Mouse (Mus musculus) small intestine, adult 2 months (tissue): ENCODE measurements at regions not wholly inside any gene's neighbourhood (a gene's known extent, or its start where the extent isn't known, plus 50 kb on each side); places are given as distances from the start of the nearest gene placed in this dataset.

Experiments
- H3K27ac ChIP-seq: fragments of 200-500 bp; 2 replicates; pipeline ENCODE4 v1.5.1; 2012; ENCODE audit warnings: low read depth, low read length, control low read depth, inconsistent platforms; ENCODE audit not compliant: insufficient read depth
- H3K27me3 ChIP-seq: fragments of 200-500 bp; 2 replicates; pipeline ENCODE4 v1.6.1; 2012; ENCODE audit warnings: mild to moderate bottlenecking, moderate library complexity, low read length, inconsistent platforms; ENCODE audit not compliant: control insufficient read depth, insufficient read depth
- H3K36me3 ChIP-seq: fragments of 200-500 bp; 2 replicates; pipeline ENCODE4 v1.6.1; 2012; ENCODE audit warnings: mild to moderate bottlenecking, low read length, control low read depth, inconsistent platforms; ENCODE audit not compliant: control insufficient read depth, insufficient read depth
- H3K4me1 ChIP-seq: fragments of 200-500 bp; 2 replicates; pipeline ENCODE4 v1.6.1; 2012; ENCODE audit warnings: low read length, inconsistent platforms, mixed read lengths; ENCODE audit not compliant: control insufficient read depth, insufficient read depth, insufficient read length
- H3K4me3 ChIP-seq: fragments of 200-500 bp; 2 replicates; pipeline ENCODE4 v1.5.1; 2012; ENCODE audit warnings: low read depth, mild to moderate bottlenecking, control low read depth, inconsistent platforms, low read length, moderate library complexity
- CTCF ChIP-seq: fragments of 200-500 bp; IDR thresholded peaks from 2 replicates; pipeline ENCODE4 v1.5.1; 2012; ENCODE audit warnings: low read depth, mild to moderate bottlenecking, control low read depth, inconsistent platforms, low read length, moderate library complexity, mixed read lengths; ENCODE audit not compliant: insufficient replicate concordance, insufficient read length; ENCODE audit errors: extremely low read depth
- POLR2A ChIP-seq: fragments of 200-500 bp; IDR thresholded peaks from 2 replicates; pipeline ENCODE4 v1.6.1; 2012; ENCODE audit warnings: low read depth, mild to moderate bottlenecking, control low read depth, inconsistent platforms, low read length, moderate library complexity
- WGBS: fragments of 180-500 bp; shearing (Covaris S2); methylation state at CpG from one replicate; pipeline ENCODE4 v1.1.7; 2018; 5-methylcytosine and 5-hydroxymethylcytosine counted together

- Histone ChIP-seq H3K4me3 (no peak overlapping the region), H3K36me3 (no peaks in the 10 kb centered on the region), H3K27me3 (no peaks in the 10 kb centered on the region), H3K27ac (no peak overlapping the region), H3K4me1 (peaks cover 8% of the 10 kb centered on the region; the same call in 1 of the 2 replicates)
- TF ChIP-seq CTCF: no peak
- TF ChIP-seq POLR2A: no peak
- 13% methylated on average over 4 of the region's 4 CpGs for WGBS
Measured at GRCm38 (mm10) chr3:51157291-51157650, 67.0 kb upstream of the Noct start.

DNA sequence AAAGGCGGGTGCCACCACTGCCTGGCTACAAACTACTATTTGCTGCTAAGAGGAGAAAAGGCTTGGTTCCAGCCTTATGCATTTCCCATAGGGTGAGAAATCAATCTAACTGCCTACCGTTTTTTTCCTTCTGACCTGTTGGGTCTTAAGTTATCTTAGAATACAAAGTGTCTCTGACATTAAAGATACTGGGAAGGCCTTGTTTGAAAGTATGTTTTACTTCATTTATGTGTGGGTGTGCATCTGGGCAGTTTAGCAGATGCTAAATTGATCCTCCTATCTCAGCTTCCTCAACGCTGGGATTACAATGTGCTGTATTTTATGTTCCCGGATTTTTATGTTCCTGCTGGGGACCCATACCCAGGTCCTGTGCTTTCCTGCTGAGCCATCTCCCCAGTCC lies 65.8 kb upstream of the Noct start:
- Histone ChIP-seq H3K4me1 (peaks cover 8% of the 10 kb centered on the region; the same call in 1 of the 2 replicates), H3K27me3 (no peaks in the 10 kb centered on the region), H3K4me3 (no peak overlapping the region), H3K36me3 (no peaks in the 10 kb centered on the region), H3K27ac (no peak overlapping the region)
- TF ChIP-seq POLR2A (no peak), CTCF (no peak)
- 69% methylated on average over 4 of the region's 4 CpGs for WGBS

- Histone ChIP-seq H3K4me3 (no peak overlapping the region), H3K27me3 (no peaks in the 10 kb centered on the region), H3K4me1 (peaks cover 8% of the 10 kb centered on the region; the same call in 1 of the 2 replicates), H3K36me3 (no peaks in the 10 kb centered on the region), H3K27ac (no peak overlapping the region)
- no peak for TF ChIP-seq CTCF
- TF ChIP-seq POLR2A: no peak
- 67% methylated on average over 4 of the region's 4 CpGs for WGBS
Measured at GRCm38 (mm10) chr3:51159322-51159721, 64.9 kb upstream of the Noct start.

- no peak for TF ChIP-seq POLR2A
- TF ChIP-seq CTCF: no peak
- no peak overlapping the region for H3K27ac ChIP-seq
- WGBS: 75% methylated on average over 9 of the region's 9 CpGs
Measured at GRCm38 (mm10) chr3:51159881-51160280, 64.4 kb upstream of the Noct start.

GRCm38 (mm10) chr3:51160625-51161024 lies 63.6 kb upstream of the Noct start:
- no peak overlapping the region for H3K27ac ChIP-seq
- no peaks in the 10 kb centered on the region for H3K27me3 ChIP-seq
- no peaks in the 10 kb centered on the region for H3K36me3 ChIP-seq
- TF ChIP-seq CTCF: no peak
- TF ChIP-seq POLR2A: no peak
- peaks cover 8% of the 10 kb centered on the region; the same call in 1 of the 2 replicates for H3K4me1 ChIP-seq
- no peak overlapping the region for H3K4me3 ChIP-seq
- WGBS: 78% methylated on average over 7 of the region's 7 CpGs

More at GRCm38 (mm10) chr3:51159881-51160280, 64.4 kb upstream of the Noct start:
- no peak overlapping the region for H3K4me3 ChIP-seq
- H3K4me1 ChIP-seq: peaks cover 8% of the 10 kb centered on the region; the same call in 1 of the 2 replicates
- H3K36me3 ChIP-seq: no peaks in the 10 kb centered on the region
- no peaks in the 10 kb centered on the region for H3K27me3 ChIP-seq

- TF ChIP-seq CTCF (no peak), POLR2A (no peak)
- WGBS: 79% methylated on average over 30 of the region's 30 CpGs
- no peaks in the 10 kb centered on the region for H3K27me3 ChIP-seq
- no peaks in the 10 kb centered on the region for H3K4me1 ChIP-seq
- H3K27ac ChIP-seq: no peak overlapping the region
- H3K36me3 ChIP-seq: no peaks in the 10 kb centered on the region
- H3K4me3 ChIP-seq: no peak overlapping the region
Measured at GRCm38 (mm10) chr3:51169150-51169925, 54.9 kb upstream of the Noct start.

DNA sequence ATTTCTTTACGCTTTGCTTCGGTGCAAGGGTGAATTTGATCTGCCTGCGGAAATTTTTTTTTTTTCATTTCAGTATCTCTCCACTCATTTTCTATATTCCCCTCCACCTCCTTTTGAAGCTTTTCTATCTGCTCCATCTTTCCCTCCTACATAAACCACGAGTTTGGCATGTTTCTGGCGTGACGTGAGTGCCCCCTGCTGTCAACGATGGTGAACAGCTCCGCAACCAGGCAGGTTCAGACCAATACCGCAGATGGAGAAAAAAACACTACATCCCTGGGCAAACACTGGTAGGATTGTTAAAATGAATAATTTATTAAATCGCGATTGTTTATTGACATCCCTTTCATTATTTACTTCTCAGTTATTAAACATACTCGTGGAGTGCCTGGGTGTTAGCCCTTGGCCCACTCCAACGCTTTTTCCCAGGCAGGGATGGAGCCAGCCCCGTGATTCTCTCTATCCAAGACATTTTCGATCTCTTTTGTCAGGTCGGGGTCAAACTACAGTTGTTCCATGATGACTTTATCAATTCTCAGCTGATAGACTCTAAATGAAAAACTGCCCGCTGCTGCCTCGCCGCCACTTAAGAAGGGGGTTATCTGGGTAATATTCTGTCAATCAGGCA lies 53.9 kb upstream of the Noct start:
- Histone ChIP-seq H3K36me3 (no peaks in the 10 kb centered on the region), H3K27ac (no peak overlapping the region), H3K27me3 (no peaks in the 10 kb centered on the region), H3K4me3 (no peak overlapping the region), H3K4me1 (no peaks in the 10 kb centered on the region)
- WGBS: 31% methylated on average over 19 of the region's 19 CpGs
- TF ChIP-seq CTCF: peak; percentile 84; the same call in 1 of the 2 replicates
- TF ChIP-seq POLR2A: no peak
